Comparison of ENCODE assay signal across 9 mouse cellular contexts in genomic region chr10:49895436-49895835, GRCm38 (mm10).
"Had no signal": no experiment of that assay in that cellular context is flagged by ENCODE, and none has a peak within 500 bp of the region (broad histone marks: within the 10 kb centered on the region; RNA-seq: fewer than 3 reads in every experiment).

No protein-coding gene starts in this region.

- DNase-seq: lung, adult 18-20 months; lung, embryonic 14.5 days; lung, postnatal 10 days; lung, postnatal 4 days; midbrain, embryonic 14.5 days; right cerebral cortex, postnatal 14 days; thymus, adult 2 months; thymus, postnatal 25 days; thymus, postnatal 4 days had no signal
